Mouse (Mus musculus): ENCODE results near the gene Alpi.

The Alpi gene

DNA sequence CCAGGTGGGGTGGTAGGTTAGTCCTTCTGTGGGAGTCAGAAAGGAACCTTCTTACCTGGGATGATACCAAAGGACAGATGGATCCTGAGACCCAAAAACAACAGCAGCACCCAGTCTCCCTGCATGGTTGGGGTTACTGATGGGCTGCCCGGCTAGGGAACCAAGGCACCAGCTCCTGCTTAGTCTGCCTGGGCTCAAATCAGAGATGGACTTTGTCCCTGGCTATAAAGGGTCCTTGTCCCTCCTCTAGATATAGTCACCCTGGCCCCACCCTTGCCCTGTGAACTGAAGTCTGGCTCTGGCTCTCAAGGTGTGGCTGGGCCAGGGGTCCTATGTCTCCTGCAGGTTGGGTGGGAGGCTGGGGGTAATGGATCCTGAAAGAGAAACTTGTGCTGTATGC lies at the start of gene Alpi:
TSS of gene Alpi (minus strand) at position 196 of the 400 bp plus-strand sequence.
- DNase-seq = no peak

DNA sequence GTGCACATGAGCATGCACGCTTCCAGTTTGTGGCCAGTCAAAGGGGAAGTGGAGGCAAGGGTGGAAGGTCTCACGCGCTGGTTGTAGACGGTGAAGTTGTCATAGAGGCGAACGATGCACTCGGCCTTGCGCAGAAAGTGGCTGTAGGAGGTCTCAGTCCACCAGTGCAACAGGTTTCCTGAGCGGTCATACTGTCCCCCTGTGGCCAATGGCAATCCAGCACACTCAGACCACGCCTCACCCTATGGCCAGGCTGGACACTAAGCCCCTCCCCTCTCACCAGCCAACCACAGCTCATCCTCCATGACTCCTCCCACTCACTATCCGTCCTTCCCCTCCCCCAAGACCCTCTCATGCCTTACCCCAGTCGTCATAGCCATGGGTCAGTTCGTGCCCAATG lies 48.0 kb upstream of the Alpi start:
- DNase-seq = no peak

- no peak for DNase-seq
These were observed 41.7 kb upstream of the Alpi start for GRCm38 (mm10) chr1:87143141-87143540.

DNA sequence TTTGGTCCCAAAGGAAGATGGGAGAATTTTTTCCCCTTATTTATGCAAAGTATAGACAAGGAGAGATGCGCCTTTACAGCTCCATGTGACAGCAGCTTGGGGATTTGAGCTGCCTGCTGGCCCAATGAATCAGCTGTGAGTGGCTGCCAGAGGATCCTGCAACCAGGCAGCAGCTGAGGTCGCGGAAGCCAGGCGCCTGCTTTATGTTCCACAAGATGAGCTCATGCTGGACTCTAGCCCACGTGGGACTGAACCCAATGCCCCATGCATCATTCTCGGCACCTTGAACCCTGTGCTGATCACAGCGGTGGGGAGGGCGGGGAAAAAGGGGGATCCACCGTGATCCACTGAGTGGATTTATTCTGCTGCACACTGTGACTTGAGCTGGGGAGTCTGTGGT lies 41.0 kb upstream of the Alpi start:
- no peak for DNase-seq

- DNase-seq = no peak
These were observed 40.1 kb upstream of the Alpi start for GRCm38 (mm10) chr1:87141550-87141949.

DNA sequence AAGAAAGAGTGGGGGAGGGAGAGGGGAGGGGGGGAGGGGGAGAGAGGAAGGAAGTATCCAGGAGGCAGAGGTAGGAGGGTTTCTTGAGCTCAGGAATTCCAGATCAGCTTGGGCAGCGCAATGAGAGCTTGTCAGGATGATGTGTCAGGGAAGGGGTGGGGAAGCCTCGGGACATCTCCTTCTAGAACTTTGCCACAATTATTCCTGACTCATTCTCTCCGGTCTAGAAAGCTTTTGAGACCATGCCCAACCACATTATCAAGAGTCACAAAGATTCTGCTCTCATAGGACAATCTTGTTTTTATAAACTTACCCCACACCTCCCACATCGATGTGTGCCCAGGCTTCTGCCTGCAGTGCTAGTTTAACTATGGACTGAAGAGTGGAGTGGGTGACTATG lies 30.4 kb upstream of the Alpi start:
- no peak for DNase-seq

GRCm38 (mm10) chr1:87127206-87128030 lies 26.0 kb upstream of the Alpi start:
- peak; percentile 20 to 25 for DNase-seq

DNA sequence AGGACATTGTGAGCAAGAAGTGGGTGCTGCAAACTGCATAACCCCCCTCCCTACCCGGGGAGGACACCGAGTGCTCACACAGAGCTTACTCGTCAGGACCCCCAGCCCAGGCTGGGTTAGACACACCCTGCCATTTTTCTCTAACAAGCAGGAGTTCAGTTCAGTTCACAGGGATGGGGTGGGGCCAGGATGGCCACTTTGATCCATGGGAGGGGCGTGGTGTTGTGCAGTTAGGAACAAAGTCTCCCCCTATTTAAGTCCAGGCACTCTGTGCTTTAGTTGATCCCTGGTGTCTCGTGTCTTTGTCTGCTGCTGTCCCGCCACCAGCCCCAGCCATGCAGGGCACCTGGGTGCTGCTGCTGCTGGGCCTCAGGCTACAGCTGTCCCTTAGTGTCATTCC lies 23.3 kb upstream of the Alpi start, which contains the start of gene Akp3:
TSS of gene Akp3 (plus strand) at position 301 of the 400 bp plus-strand sequence.
- no peak for DNase-seq

- DNase-seq = no peak
These were observed 13.4 kb upstream of the Alpi start for GRCm38 (mm10) chr1:87114784-87115183.

GRCm38 (mm10) chr1:87111719-87112354 lies 10.4 kb upstream of the Alpi start:
- DNase-seq = peak in 1 of 2 experiments; percentile 16

DNA sequence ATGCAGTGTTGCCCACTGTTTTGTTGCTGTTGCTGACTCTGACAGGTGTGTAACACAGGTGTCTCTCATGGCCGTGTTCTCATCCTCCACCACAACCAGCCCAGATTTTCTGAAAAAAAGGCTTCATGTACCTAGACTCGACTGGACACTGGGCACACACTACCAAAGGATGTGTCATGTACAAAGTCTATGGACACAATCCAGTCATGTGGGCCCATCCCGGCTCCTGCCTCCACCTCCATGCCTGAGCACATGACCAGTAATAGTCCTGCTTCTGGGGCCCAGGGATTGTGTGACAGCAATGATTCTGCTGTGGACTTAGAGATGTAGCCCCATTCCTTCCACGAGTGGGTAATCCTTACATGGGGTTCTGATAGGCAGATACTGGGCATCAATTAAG lies 7.2 kb upstream of the Alpi start:
- no peak for DNase-seq

- no peak for DNase-seq
These were observed 5.1 kb upstream of the Alpi start for GRCm38 (mm10) chr1:87106536-87106935.

GRCm38 (mm10) chr1:87103936-87104335 lies 2.5 kb upstream of the Alpi start:
- no peak for DNase-seq

DNA sequence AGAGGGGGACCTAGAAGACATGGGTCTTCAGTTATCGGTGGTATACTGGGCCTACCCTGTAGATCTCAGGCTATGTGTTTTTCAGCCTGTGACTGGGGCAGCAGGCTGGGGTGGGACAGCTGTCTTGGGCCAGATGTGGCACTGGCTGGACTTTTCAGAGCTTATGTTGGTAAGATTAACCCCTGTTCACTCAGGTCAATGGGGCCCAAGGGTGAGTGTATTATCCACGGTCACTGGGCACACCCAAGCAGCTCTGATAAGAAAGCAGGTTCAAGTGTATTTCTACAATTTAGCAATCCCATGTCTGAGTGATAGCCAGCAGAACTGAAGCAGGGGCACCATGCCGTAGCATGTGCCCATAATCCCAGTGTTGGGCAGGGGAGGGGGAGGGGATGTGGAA lies 708 bp upstream of the Alpi start:
- DNase-seq = no peak

- DNase-seq = peak; percentile 32 to 40
These were observed 2.9 kb downstream of the Alpi start for GRCm38 (mm10) chr1:87098358-87098975.

DNA sequence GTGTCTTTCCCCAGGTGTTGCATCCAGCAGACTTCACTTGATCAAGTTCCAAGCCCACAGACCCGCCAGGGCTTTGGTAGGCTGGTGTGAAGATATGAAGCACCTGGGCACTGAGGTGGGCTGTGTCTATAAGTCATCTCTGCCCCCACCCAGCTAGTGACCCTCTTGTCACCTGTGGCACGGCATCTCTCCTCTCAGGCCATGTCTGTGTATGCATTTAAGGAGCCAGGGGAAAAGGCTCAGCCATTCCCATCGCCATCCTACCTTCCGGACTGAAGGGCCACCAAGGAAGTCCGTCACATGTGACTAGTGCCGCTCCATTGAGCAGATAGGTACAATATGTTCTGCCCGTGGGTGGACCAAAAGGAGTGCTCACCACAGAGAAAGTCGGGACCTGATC lies 5.8 kb downstream of the Alpi start:
- no peak for DNase-seq

GRCm38 (mm10) chr1:87089828-87090227 lies 11.6 kb downstream of the Alpi start, which contains the start of gene Alppl2:
TSS of gene Alppl2 (minus strand) at chr1:87089928.
- no peak for DNase-seq

DNA sequence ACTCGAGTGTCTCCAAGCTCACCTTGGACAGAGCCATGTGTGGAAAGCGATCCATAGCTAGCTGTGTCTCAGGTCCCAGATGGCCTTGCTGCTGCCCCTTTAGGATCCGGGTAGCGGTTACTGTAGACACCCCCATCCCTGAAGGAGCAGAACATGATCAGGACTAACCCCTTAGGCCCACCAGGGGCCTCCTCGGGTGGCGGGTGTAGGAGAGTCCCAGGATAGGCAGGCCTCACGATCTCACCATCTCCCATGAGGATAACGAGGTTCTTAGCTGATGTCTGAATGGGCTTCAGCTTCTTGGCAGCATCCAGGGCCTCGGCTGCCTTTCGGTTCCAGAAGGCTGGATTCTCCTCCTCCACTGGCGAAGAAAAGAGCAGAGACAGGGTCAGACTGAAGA lies 12.2 kb downstream of the Alpi start:
- no peak for DNase-seq

DNA sequence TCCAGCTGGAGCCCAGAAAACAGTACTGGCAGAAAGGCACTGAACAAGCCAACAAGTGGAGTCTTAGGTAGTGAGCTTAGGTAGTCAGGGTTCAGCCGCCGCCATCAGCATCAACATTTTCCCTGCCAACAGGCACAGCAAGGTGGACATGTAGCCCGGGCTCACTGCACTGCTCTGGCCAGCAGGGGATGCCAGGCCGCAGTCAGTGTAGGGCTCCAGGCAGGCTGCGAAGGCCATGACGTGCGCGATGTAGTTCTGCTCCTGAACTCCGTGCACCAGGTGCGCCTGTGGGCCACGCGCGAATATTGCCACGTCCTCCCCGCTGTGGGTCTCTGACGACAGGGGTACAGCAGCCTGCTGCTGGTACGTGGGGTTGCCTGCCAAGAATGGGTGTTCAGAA lies 14.4 kb downstream of the Alpi start:
- no peak for DNase-seq

- DNase-seq = no peak
These were observed 15.2 kb downstream of the Alpi start for GRCm38 (mm10) chr1:87086196-87086595.

GRCm38 (mm10) chr1:87073776-87074175 lies 27.6 kb downstream of the Alpi start:
- no peak for DNase-seq

- peak; percentile 43 to 46 for DNase-seq
These were observed 30.7 kb downstream of the Alpi start for GRCm38 (mm10) chr1:87070720-87071119.

DNA sequence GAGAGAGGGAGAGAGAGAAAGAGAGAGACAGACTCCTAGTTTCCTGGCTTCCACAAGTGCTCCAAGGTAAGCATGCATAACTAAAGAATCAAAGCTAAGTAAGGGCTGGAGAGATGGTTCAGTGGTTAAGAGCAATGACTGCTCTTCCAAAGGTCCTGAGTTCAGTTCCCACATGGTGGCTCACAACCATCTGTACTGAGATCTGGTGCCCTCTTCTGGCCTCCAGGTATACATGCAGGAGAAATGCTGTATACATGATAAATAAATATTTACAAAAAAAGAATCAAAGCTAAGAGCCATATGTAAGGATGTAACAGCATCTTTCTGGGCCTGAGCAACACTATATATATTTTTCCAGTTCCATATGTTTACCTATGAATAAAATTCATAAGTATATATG lies 40.5 kb downstream of the Alpi start:
- no peak for DNase-seq

All from thymus, postnatal 36 days (tissue).